Mouse (Mus musculus): ENCODE measurements around the gene Scd3. TPM values are rescaled to one million over a fixed set of nuclear protein-coding genes. Genes with fewer than 3 reads are reported as not detected.

The Scd3 gene
- under 1 TPM; 0.14 to 0.25 TPM for total RNA-seq (2021)

DNA sequence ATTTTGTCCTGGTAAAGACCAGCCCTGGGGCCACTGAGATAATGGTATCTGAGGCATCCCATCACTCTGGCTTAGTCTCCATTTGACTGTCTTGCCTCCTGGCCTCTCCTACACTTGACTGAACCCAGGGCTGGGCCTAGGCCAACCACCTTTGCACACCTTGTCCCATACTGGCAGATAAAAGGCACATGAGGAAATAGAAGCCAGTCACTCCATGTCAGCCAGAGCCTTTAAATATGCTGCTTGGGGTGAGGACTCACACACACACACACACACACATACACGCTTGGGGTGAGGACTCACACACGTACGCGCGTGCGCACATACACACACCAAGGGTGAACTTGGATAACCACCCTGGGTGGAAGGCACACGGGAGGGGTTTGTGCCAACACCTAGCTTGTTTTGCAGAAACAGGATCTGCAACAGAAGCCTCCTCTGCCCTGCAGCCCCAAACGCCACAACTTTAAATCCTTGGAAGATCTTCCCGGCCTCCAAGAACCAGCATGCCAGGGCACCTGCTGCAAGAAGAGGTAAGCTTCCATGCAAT lies at the start of gene Scd3:
Gene Scd3 (plus strand): TSS at position 255 of the 550 bp plus-strand sequence.
- intact Hi-C loops (cut with DNase I) = no loop called here

DNA sequence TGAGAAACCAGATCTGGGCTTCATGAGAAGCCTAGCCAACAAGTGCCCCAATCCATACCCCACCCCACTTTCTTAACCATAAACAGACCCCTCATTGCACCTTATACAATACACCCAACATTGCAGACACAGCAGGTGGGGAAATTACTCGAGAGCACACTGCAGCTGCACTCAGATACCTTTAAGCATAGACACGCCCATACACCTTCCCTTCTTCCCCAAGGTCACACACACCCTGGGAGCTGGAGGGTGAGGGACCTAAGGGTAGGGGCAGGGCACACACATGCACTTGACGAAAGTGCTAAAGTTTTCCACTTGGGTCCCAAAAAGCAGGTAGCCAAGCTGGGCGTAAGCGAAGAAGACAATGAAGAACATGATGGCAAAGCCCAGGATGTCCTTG lies 49.3 kb upstream of the Scd3 start:
- intact Hi-C loops (cut with DNase I) = no loop called here
- DNase-seq = no peak

More for the DNA sequence above, at the start of gene Scd3:
- DNase-seq = no peak

DNA sequence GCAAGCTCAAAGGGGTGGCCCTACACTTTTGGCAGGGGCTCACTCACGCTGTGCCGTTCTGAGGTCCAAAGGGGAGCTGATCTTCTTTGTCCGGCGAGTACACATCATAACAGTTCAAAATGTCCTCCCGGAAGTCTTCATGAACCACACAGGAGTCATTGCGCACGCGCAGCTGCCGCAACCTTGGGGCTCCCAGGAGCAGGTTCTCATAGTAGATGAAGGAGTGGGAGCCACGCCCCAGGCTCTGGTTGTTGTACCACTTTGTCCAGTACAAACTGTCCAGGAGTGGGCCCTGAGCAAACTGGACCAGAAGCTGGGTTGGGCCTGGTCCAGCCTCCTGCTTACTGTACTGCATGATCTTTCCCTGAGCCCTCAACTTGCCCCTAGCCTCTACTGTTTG lies 46.1 kb upstream of the Scd3 start:
- no peak for DNase-seq
- intact Hi-C loops (cut with DNase I) = no loop called here

DNA sequence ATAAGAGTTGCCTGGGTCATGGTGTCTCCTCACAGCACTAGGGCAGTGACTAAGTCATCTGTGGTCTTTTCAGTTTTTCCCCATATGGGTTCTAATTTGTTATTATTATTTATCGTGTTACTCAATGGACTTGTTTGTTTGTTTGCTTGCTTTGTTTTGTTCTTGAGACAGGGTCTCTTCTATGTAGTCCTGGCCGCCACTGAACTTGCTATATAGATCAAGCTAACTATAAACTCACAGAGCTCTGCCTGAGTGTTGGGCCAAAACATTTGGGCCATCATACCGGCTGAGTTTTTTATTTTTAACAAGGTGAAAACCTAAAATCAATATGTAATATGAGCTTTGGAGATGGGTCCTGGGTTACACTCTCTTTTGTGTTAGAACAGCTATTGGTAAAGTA lies 43.7 kb upstream of the Scd3 start:
- intact Hi-C loops (cut with DNase I) = no loop called here
- no peak for DNase-seq

DNA sequence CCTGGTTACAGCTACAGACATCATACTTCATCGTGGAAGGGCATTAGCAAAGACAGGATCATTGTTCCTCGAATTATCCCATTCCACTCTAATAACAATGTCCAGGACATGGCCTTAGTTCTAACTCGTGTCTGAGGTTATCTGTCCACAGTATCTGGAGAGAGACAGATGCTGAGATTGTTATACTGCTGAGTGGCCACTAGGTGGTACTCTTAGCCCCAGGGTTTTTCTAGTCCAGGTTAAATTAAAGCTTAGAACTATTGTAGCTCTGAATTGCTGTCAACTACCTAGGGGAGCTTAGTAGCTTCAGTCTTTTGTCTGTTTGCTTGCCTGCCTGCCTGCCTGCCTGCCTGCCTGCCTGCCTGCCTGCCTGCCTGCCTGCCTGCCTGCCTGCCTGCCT lies 41.6 kb upstream of the Scd3 start:
- DNase-seq = peak in 1 of 2 experiments; percentile 12
- intact Hi-C loops (cut with DNase I) = no loop called here

DNA sequence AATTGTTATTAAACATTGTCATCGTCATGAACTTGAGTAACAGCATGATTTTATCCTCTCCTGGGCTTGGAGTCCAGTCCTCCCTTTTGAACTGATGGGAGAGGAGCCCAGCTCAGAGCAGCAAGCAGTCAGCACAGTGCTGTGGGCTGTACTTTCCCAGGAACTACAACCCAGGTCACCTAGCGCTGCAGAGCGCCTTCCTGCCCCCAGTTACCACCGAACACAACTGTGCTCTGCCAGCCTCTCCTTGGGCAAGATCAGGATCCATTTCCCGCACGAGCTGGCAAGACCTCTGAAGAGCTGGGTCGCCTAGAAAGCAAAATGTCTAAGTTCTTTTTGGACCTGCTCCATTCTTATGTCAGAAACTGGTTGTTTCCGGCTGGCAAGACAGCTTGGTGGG lies 28.2 kb upstream of the Scd3 start:
- intact Hi-C loops (cut with DNase I) = no loop called here
- DNase-seq = no peak

DNA sequence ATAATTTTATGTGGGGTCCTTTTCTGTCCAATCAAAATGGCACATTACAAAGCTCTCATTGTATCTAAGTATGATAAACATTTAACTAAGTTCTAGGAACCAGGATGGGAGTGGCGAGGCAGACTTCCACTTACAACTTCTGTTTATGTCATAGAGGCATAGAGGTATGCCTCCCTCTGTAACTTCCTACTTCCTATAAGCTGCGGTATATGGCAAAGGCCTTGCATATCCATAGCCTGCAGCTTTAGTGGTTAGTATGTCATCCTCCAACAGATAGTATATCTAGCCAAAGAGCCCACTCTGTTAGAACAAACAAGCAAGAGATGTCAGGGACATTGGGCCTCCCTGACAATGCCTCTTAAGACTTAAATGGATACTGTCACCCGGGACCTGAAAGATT lies 26.3 kb upstream of the Scd3 start:
- intact Hi-C loops (cut with DNase I) = no loop called here

DNA sequence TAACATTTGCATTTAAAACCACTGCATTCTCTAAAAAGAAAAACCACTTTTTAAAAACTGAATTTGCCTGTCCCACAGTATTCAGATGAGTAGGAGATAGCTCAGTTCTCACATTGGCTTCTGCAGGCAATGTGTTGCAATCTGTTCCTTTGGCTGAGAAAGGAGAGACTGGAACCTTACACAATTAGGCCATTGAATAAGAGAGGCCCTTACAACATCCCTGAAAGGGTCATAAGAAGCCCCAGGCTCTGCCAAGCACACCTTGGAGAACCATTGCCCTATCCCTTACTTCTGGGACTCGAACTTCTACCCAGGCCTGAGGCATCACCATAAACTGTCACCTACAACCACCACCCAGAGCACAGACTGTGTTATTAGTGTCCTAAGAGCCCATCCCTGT lies 22.6 kb upstream of the Scd3 start:
- intact Hi-C loops (cut with DNase I) = no loop called here
- DNase-seq = no peak

More for the DNA sequence above, 26.3 kb upstream of the Scd3 start:
- no peak for DNase-seq

DNA sequence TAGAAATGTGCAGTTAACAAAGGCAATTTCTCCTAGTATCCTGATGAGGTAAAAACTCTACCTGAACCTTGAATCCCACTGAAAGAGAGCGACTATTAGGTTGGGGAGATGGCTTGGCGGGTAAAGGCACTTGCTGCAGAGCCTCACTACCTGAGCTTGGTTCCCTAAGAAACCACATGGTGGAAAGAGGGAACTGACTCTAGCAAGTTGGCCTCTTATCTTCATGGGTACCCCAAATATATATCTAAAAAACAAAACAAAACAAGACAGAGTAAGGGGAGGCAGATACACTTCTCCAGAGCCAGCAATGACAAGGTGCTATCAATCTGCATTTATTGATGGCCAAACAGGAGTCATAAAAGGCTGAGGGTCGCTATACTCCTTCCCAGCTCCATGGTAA lies 19.1 kb upstream of the Scd3 start:
- intact Hi-C loops (cut with DNase I) = no loop called here
- DNase-seq = no peak

DNA sequence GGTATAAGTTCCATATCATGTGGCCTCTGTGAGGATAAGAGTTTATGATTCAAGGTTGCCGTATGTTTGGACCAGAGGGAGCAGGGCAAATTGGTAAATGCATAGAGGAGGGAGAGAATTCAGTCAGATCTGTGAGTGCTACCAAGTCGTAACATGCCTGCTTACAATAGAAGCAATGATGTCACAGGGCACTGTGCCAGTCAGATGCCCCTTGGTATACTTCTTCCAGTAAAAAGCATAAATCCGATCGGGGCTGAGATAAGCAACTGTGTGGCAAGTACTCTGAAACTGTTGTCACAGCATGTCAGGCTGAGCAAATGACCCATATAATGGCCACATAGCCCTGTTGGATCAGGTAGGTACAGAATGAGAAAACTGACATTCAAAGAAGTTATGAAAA lies 14.0 kb upstream of the Scd3 start:
- no peak for DNase-seq
- intact Hi-C loops (cut with DNase I) = no loop called here

DNA sequence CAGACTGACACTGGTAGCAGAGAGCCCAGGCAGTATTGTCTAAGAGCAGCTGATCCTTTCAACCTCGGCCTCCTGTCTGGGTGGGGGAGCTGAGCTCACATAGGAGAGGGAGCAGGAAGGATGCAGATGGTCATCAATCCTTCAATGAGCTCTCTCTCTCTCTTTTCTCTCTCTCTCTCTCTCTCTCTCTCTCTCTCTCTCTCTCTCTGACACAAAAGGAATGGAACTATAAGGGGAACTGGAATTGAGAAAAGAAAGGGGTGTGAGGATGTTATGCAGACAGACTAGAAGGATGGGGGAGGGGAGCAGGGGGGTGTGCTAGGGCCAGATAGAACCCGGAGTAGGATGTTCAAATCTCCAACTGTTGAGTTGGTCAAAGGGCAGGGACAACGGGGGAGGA lies 10.7 kb upstream of the Scd3 start, which contains the start of gene Pkd2l1:
Gene Pkd2l1 (minus strand): TSS at position 101 of the 400 bp plus-strand sequence.
- intact Hi-C loops (cut with DNase I) = no loop called here
- DNase-seq = no peak

DNA sequence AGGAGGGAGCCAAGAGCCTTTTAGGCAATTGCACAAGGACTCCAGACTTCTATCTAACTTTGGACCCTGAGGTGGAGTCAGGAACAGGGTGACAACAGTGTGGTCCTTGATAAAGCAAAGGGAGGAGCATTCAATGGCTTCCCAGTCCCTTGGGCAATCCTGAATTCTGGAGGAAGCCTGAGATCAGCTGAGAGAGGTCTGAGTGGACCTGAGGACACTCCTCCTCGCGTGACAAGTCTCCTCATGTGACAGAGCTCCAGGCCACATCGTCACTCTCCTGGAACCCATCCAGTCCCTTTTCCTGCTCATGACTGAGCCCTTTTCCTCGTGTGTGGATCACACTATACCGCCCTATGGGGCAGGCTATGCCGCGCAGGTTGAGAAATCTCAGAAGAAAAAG lies 9.2 kb upstream of the Scd3 start:
- DNase-seq = peak; percentile 15 to 27
- intact Hi-C loops (cut with DNase I) = loop anchor here (2.0 kb wide), 1 partner anchor 101 kb away; no protein-coding TSS in a partner anchor

DNA sequence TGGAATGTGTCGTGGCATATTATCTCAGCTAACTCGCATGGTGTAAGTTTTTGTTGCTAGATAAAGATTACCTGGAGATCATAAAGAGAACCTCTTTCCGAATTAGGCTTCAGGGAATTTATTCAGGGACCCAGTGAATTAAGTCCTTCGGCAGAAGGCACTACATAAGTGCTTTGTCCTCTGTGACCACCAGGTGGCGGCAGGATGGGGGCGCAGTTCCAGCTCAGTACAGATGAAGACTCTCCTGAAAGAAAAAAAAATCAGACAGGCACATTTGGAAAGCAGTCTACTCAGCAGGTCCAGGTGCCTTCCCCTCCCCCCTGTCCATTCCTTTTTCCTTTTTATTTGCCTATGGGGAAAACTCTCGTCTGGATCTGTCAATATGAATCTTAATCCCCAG lies 7.9 kb upstream of the Scd3 start:
- intact Hi-C loops (cut with DNase I) = loop anchor here (2.0 kb wide), 1 partner anchor 100 kb away; no protein-coding TSS in a partner anchor
- peak; percentile 69 to 80 for DNase-seq

DNA sequence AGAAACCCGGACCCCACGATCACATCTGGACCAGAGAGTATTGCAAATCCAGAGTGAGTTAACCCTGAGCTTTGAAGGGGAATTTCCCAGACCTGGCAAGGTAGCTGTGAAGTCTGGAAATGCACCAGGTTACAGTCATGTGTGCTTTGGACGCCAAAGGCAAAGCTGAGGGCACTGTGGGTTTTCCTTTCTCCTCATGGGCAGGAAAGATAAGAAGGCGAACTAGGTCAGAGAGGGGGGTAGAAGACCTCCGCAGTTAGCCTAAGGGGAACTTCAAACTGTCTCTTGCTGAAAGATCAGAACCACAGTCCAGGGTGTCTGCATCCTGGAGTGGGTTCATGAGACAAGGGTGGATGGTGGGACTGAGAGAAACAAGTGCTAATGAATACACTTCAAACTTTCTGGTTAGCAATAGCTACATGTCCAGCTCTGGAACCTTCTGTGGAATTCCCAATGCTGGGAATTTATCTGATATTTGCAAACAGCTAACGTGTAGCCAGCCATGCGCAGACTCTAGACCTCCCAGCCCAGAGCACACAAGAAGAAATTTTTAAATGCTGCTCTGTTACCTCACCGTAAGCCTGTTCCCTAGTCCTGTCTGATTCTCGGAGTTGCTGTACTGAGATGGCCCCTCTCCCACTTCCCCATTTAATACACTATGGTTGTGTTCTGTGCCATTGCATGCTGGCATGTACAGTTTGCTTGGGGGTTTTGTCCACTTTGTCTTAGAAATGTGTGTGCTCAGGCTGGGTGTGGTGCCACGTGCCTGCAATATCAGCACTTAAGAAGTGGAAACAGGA lies 5.8 kb upstream of the Scd3 start:
- DNase-seq = peak in 1 of 2 experiments; percentile 11

DNA sequence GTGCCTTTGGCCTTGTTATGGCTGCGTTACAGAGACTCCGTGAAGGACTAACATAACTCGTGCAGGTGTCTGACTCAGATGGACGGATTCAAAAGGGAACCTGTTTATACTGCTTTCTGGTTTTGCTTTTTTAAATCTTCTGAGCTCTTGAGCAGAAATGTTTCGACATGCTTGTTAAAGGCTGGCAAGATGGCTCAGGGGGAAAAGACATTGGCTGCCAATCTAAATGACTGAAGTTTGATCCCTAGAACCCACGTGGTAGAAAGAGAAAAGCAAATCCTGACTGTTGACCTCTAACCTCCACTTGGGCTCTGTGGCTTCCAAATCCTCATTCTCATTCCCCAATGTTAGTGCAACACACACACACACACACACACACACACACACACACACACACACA lies 4.6 kb upstream of the Scd3 start:
- DNase-seq = no peak
- intact Hi-C loops (cut with DNase I) = no loop called here

More for the DNA sequence above, 5.8 kb upstream of the Scd3 start:
- intact Hi-C loops (cut with DNase I) = no loop called here

DNA sequence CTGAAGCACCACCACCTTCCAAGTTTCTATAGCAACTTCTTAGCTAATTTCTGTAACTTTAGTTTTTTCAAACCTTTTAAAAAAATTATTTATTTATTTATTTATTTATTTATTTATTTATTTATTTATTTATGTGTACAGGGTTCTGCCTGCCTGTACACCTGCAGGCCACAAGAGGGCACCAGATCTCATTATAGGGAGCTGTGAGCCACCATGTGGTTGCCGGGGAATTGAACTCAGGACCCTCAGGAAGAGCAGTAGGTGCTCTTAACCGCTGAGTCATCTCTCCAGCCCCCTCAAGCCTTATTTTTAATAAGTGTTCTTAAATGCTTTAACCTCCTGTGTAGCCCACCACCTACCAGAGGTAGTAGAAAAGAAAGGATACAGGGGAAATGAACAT lies 4.1 kb upstream of the Scd3 start:
- DNase-seq = peak; percentile 5 to 16
- intact Hi-C loops (cut with DNase I) = no loop called here

DNA sequence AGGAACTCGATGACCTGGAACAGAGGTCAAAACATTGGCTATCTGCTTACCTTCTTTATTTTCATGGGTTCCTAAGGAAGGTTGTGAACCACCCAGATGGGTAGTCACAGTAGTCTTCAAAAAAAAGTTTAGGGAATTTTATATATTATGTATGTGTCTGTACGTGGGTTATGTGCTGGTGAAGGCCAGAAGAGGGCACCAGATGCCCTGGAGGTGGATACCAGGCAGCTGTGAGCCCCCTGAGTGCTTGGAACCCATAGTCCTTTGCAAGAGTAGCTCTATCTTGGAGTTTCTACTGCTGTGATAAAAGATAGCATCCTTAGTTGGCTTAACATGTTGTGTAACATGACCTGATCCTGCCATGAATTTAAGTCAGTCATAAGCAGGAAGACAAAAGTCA lies 4.0 kb downstream of the Scd3 start:
- DNase-seq = no peak
- intact Hi-C loops (cut with DNase I) = no loop called here

DNA sequence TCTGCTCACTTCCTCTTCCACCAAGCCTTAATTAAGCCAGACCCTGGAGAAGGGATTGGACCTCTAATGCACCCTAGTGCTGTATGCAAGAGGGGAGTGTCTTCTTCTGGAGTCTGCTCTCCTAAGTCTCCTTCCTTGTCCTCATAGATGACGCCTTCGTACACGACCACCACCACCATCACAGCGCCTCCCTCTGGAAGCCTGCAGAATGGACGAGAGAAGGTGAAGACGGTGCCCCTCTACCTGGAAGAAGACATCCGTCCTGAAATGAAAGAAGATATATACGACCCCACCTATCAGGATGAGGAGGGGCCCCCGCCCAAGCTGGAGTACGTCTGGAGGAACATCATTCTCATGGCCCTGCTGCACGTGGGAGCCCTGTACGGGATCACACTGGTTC lies 12.2 kb downstream of the Scd3 start:
- DNase-seq = no peak
- intact Hi-C loops (cut with DNase I) = no loop called here

DNA sequence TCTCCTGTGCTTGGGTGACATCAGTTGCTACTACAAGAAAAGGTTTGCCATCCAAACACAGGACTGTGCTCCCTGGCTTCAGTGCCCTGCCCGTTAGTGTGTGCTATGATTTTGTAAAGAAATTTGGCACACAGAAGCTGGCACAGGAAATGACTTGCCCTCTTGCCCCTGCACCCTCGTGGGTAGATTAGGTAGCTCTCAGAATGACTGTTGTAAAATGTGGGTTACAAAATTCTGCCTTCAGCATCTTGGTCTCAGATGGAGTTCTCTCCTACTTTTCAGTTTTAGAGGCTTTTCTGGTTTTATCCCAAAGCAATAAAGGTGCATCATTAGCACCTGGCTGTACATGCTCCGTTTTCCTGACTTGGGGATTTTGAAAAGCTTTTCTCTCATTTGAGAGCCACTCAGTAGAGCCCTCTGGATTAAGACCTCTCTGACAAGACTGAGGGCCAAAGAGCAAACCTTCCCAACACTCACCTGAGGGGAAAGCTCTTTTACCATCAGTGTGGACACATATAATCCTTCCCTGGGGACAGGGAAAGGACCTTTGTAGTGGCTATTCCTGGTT lies 15.0 kb downstream of the Scd3 start:
- intact Hi-C loops (cut with DNase I) = no loop called here
- no peak for DNase-seq

DNA sequence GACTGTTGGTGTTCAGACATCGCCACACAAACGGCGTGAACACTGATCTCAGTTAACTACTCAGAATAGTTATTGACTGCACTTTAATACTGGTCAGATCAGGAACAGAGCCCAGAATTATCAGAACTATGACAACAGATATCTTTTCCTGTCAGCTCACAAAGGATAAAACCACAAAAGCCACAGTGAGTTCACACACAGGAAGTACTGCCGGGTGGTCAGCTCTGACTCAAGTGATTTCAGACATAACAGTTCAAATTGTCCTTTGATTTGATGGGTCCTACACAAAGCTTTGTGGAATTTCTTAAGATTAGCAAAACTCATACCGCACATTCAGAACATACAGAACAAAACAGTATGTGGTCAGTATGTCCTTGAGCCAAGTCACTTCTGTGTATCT lies 22.7 kb downstream of the Scd3 start:
- DNase-seq = no peak
- intact Hi-C loops (cut with DNase I) = no loop called here

DNA sequence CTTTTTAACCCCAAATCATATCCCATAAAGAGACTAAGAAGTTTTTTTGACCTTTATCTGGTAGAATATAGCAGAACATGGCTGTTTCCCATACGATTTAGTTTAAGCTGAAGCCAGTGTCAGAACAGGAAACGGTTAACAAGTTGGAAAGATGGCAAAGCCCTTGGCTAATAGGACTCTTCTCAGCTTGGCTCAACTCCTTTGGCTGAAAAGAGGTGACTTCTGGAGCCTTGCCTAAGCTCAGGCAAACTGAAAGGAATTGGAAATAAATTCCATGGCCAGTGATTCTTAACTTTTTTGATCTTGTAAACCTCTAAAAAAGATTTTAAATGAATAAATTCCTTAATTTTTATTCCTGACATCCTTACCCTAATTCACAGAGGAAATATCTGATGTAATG lies 26.7 kb downstream of the Scd3 start:
- intact Hi-C loops (cut with DNase I) = no loop called here

DNA sequence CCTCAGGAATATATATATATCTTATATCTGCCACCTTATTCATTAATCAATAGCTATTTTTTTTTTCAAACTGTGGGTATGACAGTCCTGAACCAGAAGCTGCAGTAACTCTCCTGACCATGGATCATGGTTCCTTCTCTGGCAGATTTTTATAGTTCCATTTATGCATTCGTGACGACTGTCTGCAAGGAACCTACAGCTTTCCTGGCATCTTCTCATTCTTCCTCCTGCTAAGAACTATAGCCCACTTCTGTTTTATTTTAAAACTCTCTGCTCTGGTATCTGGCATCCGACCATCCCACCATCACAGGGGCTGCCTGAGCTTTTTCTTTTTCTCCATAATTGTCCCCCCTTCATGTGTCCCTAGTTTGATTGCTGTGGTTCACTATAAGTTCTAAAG lies 27.1 kb downstream of the Scd3 start:
- no peak for DNase-seq
- intact Hi-C loops (cut with DNase I) = no loop called here

More for the DNA sequence above, 26.7 kb downstream of the Scd3 start:
- DNase-seq = no peak
